Mouse (Mus musculus): ENCODE data around the gene Gm29049.
"Not testable (repeated sequence)": the region's sequence is repeated elsewhere in the genome, so short reads cannot be mapped to it uniquely, and the experiment has no call there.

The Gm29049 gene

DNA sequence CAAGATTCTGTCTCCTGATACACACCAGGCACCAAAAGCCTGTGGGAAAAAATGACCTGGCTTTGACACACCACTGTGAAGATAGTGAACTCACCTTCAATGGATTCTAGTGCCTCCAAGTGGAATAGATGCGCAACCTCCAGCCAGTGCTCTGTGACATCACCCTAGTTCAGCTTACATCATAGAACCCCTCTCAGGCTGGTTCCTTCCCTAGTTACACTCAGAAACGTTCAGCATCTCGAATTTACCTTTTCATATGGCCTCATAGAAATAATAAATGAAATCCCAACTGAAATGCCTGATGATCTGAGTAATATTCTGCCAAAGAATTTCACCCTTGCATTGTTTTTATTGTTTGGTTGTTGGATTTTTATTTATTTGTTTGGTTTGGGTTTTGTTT, at the start of gene Gm29049:
Gm29049 (minus strand) TSS at position 101 of the 400 bp plus-strand sequence.
- not testable (repeated sequence) for ATAC-seq (ENCODE audit: low TSS enrichment)
